Mouse (Mus musculus) forebrain, embryonic 11.5 days (tissue): ENCODE measurements around the gene Itprip. TPM values are rescaled to one million over a fixed set of nuclear protein-coding genes. Genes with fewer than 3 reads are reported as not detected.

Source experiments
- ATAC-seq: fragments of 200-750 bp; cut with Nextera tagmentation; replicated peaks from 2 replicates; pipeline ENCODE4 v1.8.0; 2017; ENCODE audit warnings: moderate TSS enrichment; ENCODE audit not compliant: low FRiP score
- DNase-seq: peaks from one replicate; pipeline ENCODE4 v3.0.0-alpha.2; 2017; ENCODE audit warnings: low spot score
- H3K27ac ChIP-seq: fragments of 300-500 bp; sonication (generic); 2 replicates; pipeline ENCODE4 v1.5.1; 2014; ENCODE audit warnings: low read depth, low read length
- H3K27me3 ChIP-seq: fragments of 300-500 bp; sonication (generic); 2 replicates; pipeline ENCODE4 v1.6.1; 2014; ENCODE audit warnings: mild to moderate bottlenecking, low read length, mixed read lengths; ENCODE audit not compliant: control insufficient read depth, insufficient read depth
- H3K36me3 ChIP-seq: fragments of 300-500 bp; sonication (generic); 2 replicates; pipeline ENCODE4 v1.6.1; 2014; ENCODE audit warnings: mild to moderate bottlenecking, low read length, moderate library complexity, mixed read lengths; ENCODE audit not compliant: control insufficient read depth, insufficient read depth
- H3K4me1 ChIP-seq: fragments of 300-500 bp; sonication (generic); replicated peaks from 2 replicates; pipeline ENCODE4 v1.6.1; 2014; ENCODE audit warnings: low read length, mixed read lengths; ENCODE audit not compliant: control insufficient read depth, insufficient read depth
- H3K4me2 ChIP-seq: fragments of 300-500 bp; sonication (generic); 2 replicates; pipeline ENCODE4 v1.6.1; 2014; ENCODE audit warnings: low read depth, mild to moderate bottlenecking, low read length, moderate library complexity, mixed read lengths; ENCODE audit not compliant: severe bottlenecking
- H3K4me3 ChIP-seq: fragments of 300-500 bp; sonication (generic); 2 replicates; pipeline ENCODE4 v1.5.1; 2014; ENCODE audit warnings: low read depth, low read length
- H3K9ac ChIP-seq: fragments of 300-500 bp; sonication (generic); 2 replicates; pipeline ENCODE4 v1.6.1; 2014; ENCODE audit warnings: low read length
- H3K9me3 ChIP-seq: fragments of 300-500 bp; sonication (generic); 2 replicates; pipeline ENCODE4 v1.6.1; 2016; ENCODE audit warnings: low read length, mixed read lengths; ENCODE audit not compliant: control insufficient read depth
- WGBS: fragments of 180-500 bp; shearing (Covaris S2); extraction: QIAGEN DNeasy Blood & Tissue Kit; methylation state at CpG from one replicate; pipeline ENCODE4 v1.1.7; 2014; 5-methylcytosine and 5-hydroxymethylcytosine counted together
- polyA plus RNA-seq: library from polyadenylated mRNA; unstranded; fragments of >200 nt; fragmentation: Nextera tagmentation; extraction: Ambion mirVana; gene quantifications from 2 replicates; pipeline ENCODE4 v1.2.1, GENCODE M21; 2014

Gene Itprip
- polyA plus RNA-seq, 1 experiment from 2014 or later = 20.4 TPM

DNA sequence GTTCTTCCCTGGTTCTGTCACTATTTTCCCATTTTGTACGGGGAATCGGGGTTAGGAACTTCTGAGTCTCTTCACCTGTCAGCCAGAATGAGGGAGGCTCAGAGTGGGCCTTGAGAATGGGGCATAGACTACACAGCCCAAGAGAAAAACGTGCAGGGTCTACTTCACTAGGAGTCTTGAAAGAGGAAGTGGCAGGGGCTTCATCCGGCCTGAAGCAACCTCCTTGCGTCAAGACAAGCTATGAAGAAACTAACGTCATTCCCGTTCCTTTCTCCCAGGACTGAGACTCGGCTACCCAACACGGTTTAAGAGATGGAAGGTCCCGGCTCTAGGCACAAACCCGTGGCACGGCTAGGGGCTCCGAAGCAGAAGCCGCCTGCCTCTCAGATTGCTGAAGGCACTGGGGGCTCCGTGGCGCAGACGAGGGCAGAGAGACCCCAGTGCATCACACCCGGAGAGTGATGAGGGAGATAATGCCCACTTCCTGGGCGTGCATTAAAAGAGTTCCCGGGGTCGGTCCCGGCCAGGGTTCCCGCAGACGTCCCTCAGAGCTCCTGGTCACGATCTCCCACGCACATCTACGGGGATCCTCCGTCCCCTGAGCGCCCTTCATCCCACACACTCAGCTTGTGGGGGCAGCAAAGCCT lies 521 bp downstream of the Itprip start:
- ATAC-seq (peak; percentile 49), DNase-seq (no peak)
- Histone ChIP-seq H3K36me3 (no peaks in the 10 kb centered on the region), H3K4me1 (peaks cover 4% of the 10 kb centered on the region; the same call in 1 of the 2 replicates), H3K4me3 (peak overlapping the region; percentile 84), H3K27me3 (no peaks in the 10 kb centered on the region), H3K9me3 (no peaks in the 10 kb centered on the region), H3K4me2 (peak overlapping the region; percentile 91), H3K9ac (peak overlapping the region; percentile 94), H3K27ac (peak overlapping the region; percentile 86)
- under 1% methylated on average over 29 of the region's 29 CpGs for WGBS

DNA sequence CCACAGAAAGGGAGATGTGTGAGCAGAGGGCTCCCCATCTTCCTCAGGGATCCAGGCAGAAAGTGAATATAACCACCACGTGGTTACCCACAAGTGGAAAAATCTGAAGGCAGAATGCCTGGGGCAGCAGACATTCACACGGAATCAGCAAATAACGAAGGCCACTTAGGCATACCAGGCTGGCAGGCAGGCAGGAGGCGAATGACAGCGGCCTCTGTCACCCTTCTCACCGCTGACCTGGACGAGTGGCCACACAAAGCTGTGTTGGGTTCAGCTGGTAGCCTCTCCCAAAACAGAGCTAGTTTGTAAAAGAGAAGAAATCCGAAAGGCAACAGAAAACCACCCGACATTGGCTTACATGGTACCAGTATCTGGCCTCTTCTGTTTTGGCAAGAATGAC lies 1.1 kb downstream of the Itprip start:
- Histone ChIP-seq H3K36me3 (no peaks in the 10 kb centered on the region), H3K9me3 (no peaks in the 10 kb centered on the region), H3K4me3 (peak overlapping the region; percentile 84), H3K4me1 (peaks cover 4% of the 10 kb centered on the region; the same call in 1 of the 2 replicates), H3K4me2 (peak overlapping the region; percentile 91), H3K9ac (peak overlapping the region; percentile 94), H3K27me3 (no peaks in the 10 kb centered on the region), H3K27ac (no peak overlapping the region)
- WGBS = 15% methylated on average over 9 of the region's 9 CpGs
- ATAC-seq (no peak), DNase-seq (no peak)

DNA sequence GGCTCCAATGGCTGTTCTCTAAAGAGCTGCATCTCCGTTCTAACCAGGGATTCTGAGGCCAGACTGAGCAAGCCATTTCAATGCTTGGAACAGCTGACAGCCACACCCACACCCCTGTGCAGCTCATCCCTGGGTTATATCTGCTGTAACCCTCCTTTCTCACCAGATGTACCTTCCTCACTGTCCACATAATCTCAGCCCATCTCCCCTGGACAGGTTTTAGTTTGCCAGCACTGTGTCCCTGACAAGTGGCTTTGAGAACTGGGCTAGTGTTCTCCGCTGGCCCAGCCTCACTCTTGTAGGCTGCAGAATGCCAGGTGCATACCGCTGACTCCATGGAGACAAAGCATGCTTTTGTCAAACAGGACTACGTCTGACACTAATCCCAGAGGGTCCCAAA lies 1.7 kb downstream of the Itprip start:
- H3K9me3 ChIP-seq = no peaks in the 10 kb centered on the region
- DNase-seq = no peak
- no peaks in the 10 kb centered on the region for H3K36me3 ChIP-seq
- H3K27me3 ChIP-seq = no peaks in the 10 kb centered on the region
- ATAC-seq = no peak
- peak overlapping the region; percentile 84 for H3K4me3 ChIP-seq
- 12% methylated on average over 4 of the region's 4 CpGs for WGBS
- H3K27ac ChIP-seq = no peak overlapping the region
- H3K9ac ChIP-seq = peak overlapping the region; percentile 1
- H3K4me2 ChIP-seq = peak overlapping the region; percentile 91
- H3K4me1 ChIP-seq = peaks cover 4% of the 10 kb centered on the region; the same call in 1 of the 2 replicates

GRCm38 (mm10) chr19:47915251-47915650 lies 3.8 kb downstream of the Itprip start:
- Histone ChIP-seq H3K9me3 (no peaks in the 10 kb centered on the region), H3K4me2 (no peak overlapping the region), H3K36me3 (no peaks in the 10 kb centered on the region), H3K4me1 (peaks cover 6% of the 10 kb centered on the region; the same call in 1 of the 2 replicates), H3K4me3 (no peak overlapping the region), H3K27ac (no peak overlapping the region), H3K9ac (no peak overlapping the region), H3K27me3 (no peaks in the 10 kb centered on the region)
- ATAC-seq (no peak), DNase-seq (no peak)
- 86% methylated on average over 4 of the region's 4 CpGs for WGBS

GRCm38 (mm10) chr19:47914191-47914590 lies 4.9 kb downstream of the Itprip start:
- no peak for ATAC-seq
- Histone ChIP-seq H3K4me3 (no peak overlapping the region), H3K9me3 (no peaks in the 10 kb centered on the region), H3K4me1 (peaks cover 13% of the 10 kb centered on the region; the same call in 1 of the 2 replicates), H3K36me3 (no peaks in the 10 kb centered on the region), H3K27me3 (no peaks in the 10 kb centered on the region), H3K27ac (no peak overlapping the region), H3K9ac (no peak overlapping the region), H3K4me2 (no peak overlapping the region)
- 93% methylated on average over 4 of the region's 4 CpGs for WGBS
- no peak for DNase-seq

DNA sequence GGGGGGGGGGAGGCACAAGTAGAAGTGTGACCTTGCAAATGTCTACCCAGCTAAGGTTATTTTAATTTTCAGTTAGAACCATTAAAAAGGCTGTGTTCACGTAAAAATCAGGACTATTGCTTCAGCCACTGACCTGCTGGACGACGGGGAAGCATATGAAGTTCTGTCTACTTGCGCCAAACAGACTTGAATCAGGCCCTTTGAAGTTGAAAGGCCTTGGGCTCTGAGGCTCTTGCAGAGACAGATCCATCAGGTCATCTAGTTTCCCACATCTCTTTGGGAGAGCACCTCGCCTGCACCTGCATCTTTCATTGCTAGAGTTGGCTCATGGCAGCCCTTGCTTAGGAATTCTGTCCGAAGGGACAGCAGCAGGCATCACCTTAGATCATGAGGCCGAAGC lies 5.8 kb downstream of the Itprip start:
- Histone ChIP-seq H3K27me3 (no peaks in the 10 kb centered on the region), H3K9ac (no peak overlapping the region), H3K36me3 (no peaks in the 10 kb centered on the region), H3K27ac (no peak overlapping the region), H3K4me2 (no peak overlapping the region), H3K4me1 (peaks cover 16% of the 10 kb centered on the region), H3K9me3 (no peaks in the 10 kb centered on the region), H3K4me3 (no peak overlapping the region)
- 93% methylated on average over 7 of the region's 7 CpGs for WGBS
- ATAC-seq (no peak), DNase-seq (no peak)

DNA sequence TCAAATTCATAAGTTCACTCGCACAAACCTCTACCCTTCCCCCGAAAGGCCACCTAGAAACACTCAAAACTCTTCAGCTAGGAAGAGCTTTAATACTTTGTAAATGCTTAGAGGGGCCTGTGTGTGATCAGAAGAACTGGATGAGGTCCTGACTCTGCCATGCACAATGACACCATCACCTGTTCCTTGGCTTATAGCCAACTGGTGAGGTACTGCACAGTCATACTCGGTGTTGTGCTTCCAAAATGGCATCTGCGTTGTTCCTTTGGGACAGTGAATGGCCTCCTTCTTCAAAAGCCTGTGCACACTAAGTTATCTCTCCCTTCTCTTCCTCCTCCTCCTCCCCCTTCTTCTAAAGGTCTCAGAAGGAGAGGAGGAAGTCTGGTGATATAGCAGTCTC lies 8.3 kb downstream of the Itprip start:
- no peak overlapping the region for H3K27ac ChIP-seq
- DNase-seq = no peak
- WGBS = 90% methylated on average over 4 of the region's 4 CpGs

DNA sequence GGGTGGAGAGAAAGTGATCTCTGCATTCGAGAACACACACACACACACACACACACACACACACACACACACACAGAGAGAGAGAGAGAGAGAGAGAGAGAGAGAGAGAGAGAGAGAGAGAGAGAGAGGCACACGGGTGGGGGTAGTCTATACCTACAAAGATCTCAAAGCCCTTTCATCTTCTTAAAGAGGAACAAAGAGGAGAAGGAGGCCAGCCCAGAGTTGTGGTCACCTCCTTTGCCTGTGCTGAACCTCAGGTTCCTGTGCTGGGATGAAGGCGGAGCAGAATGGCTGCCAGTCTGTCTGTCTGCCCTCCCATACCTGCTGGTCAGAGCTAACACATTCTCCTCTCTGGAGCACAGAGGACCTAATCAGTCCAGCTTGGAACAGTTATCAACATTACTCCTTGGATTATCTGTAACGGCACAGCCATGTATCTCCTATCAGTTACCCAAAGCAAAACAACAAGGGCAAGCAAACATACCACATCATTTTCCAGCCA lies 8.9 kb downstream of the Itprip start:
- WGBS = 43% methylated on average over 3 of the region's 4 CpGs
- no peaks in the 10 kb centered on the region for H3K27me3 ChIP-seq
- H3K9ac ChIP-seq = peak overlapping the region; percentile 82
- H3K36me3 ChIP-seq = no peaks in the 10 kb centered on the region
- peak overlapping the region; percentile 94 for H3K27ac ChIP-seq
- H3K9me3 ChIP-seq = no peaks in the 10 kb centered on the region
- H3K4me1 ChIP-seq = peaks cover 12% of the 10 kb centered on the region
- ATAC-seq (peak; percentile 18), DNase-seq (no peak)
- peak overlapping the region; percentile 59 for H3K4me2 ChIP-seq
- H3K4me3 ChIP-seq = 0 out of 2 replicates have a peak overlapping the region, but pooled peaks have one; percentile 26

More for the DNA sequence above, 8.3 kb downstream of the Itprip start:
- Histone ChIP-seq H3K27me3 (no peaks in the 10 kb centered on the region), H3K9ac (peak overlapping the region; percentile 44; the same call in 1 of the 2 replicates), H3K9me3 (no peaks in the 10 kb centered on the region), H3K4me2 (no peak overlapping the region), H3K4me1 (peaks cover 12% of the 10 kb centered on the region), H3K36me3 (no peaks in the 10 kb centered on the region), H3K4me3 (no peak overlapping the region)
- no peak for ATAC-seq
